Mouse (Mus musculus) kidney, adult 18-20 months (tissue): ENCODE data around the gene Ufl1.
"Not testable (repeated sequence)": the region's sequence is repeated elsewhere in the genome, so short reads cannot be mapped to it uniquely, and the experiment has no call there.

Experiments
- DNase-seq: peaks from one replicate; pipeline ENCODE4 v3.0.0; 2021

Ufl1 gene

GRCm38 (mm10) chr4:25281671-25282038, at the start of gene Ufl1:
TSS of gene Ufl1 (minus strand) at chr4:25281821.
- DNase-seq = peak; percentile 98

DNA sequence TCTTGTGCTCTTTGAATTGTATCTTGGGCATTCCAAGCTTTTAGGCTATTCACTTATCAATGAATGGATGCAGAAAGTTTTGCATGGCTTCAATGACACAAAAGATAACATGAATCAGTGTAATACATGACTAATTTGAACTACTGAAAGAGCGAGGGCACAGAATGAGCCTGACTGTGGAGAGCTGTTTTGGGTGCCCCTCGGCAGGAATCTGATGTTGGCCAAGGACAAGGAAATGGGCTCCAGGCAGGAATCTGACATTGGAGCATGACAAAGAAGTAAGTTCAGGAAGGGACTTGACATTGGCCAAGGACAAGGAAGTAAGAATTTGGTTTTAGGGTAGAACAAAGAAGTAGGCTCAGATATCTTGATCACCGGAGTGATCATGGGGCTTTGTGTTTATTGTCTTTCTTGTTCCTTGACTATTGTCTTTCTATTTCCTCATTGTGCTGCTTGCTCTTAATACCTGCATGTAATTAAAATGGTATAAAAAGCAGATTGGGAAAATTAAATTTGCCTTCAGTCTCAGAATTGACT, 44.1 kb upstream of the Ufl1 start:
- no peak for DNase-seq

GRCm38 (mm10) chr4:25322631-25323178, 41.1 kb upstream of the Ufl1 start:
- DNase-seq = no peak

GRCm38 (mm10) chr4:25313767-25314166, 32.1 kb upstream of the Ufl1 start:
- DNase-seq = no peak

DNA sequence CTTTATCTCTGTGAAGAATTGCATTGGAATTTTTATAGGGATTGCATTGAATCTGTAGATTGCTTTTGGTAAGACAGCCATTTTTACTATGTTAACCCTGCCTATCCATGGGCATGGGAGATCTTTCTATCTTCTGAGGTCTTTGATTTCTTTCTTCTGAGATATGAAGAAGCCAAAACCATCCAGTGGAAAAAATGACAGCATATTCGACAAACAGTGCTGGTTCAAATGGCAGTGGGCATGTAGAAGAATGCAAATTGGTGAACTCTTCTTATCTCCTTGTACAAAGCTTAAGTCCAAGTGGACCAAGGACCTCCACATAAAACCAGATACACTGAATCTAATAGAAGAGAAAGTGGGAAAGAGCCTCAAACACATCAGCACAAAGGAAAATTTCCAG, 3.4 kb upstream of the Ufl1 start:
- DNase-seq = not testable (repeated sequence)

DNA sequence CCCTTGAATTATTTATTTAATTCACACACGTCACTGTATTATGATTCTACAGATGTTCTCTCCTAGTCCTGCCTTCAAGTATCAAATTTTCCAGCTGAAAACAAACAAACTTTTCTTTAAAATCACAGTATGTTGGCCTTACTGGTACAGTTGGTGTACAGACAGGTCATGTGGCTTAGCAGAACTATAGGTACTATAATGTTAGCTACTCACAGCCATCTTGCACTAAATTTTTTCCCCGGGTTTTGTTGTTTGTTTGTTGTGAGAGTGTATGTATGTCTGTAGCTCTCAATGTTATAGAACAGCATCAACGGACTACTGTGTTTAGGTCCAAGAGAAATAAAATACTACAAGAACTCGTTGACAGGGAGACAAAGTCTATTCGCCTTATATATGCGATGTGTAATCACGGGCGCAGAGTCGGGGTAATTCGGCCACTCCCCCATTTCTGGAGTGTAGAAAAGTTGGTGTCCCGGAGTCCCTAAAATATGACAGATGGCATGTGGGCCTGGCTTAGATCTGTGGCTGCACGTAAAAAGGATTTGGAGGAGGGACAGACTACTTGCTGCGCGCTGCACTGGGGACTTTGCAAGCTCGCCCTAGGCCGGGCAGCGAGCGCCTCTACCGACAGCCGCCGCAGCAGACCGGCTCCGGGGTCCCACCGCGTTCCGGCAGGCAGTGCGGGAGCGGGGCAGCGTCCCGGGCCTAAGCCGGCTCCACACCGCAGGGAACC, 517 bp downstream of the Ufl1 start:
- DNase-seq = no peak

GRCm38 (mm10) chr4:25272861-25273627, 8.6 kb downstream of the Ufl1 start:
- no peak for DNase-seq

DNA sequence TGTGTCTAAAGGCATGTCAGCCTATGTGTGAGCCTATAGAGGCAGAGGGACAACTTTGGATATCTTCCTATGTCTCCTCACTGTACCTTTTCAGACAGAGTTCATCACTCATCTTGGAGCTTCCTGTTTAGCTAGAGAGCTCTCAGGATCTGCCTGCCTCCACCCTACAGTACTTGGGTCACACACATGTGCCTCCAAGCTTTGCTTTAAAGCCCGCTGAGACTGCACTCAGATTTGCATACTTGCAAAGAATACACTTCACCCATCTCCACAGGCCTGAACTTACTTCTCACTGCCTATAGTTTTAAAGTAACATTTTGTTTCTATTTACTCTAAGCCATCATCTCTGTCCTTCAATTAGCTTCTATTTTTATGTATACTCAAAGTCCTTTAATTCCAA, 9.7 kb downstream of the Ufl1 start:
- no peak for DNase-seq

DNA sequence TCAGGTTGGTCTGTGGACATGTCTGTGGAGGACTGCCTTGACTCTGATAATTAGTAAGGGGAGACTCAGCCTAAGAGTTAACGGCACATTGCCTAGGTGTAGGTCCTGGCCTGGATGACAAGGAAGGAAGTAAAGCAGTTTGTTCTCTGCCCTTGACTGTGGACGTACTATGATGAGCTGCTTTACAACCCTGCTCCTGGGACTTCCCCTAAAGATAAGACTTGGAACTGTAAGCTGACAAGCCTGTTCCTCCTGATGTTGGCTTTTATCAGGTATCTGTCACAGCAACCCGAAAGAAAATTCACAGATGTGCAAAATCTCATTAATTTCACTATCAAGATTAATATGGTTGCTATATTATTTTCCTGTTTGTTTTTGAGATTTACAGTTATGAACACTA, 14.5 kb downstream of the Ufl1 start:
- no peak for DNase-seq

DNA sequence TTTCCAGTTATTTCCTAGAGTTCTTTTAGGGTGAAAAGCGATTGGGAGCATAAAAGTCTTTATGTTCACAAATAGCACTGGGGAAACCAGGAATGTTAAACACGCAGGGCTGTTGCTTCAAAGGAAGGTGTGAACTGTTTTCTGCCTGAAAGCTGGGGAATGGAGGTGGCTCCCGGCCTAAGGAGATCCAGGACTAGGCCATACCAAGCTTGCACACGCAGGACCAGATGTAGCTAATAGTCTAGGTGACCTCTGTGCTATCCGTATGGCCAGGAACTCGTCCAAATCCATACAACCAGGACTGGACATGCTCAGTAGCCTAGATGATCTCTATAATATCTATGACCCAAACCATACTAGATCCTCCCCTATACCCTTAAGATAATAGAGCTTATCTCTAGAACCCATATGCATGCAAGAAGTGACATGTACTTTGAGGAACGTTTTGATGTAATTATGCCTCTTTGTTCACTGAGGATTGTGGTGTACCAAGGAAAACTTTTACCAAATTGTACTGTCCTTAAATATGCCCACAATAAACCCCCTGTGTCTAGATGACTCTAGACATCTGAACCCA, 23.7 kb downstream of the Ufl1 start:
- DNase-seq = no peak

GRCm38 (mm10) chr4:25242776-25243175, 38.8 kb downstream of the Ufl1 start, which contains the start of gene Fhl5:
TSS of gene Fhl5 (minus strand) at chr4:25242876.
- DNase-seq = no peak

DNA sequence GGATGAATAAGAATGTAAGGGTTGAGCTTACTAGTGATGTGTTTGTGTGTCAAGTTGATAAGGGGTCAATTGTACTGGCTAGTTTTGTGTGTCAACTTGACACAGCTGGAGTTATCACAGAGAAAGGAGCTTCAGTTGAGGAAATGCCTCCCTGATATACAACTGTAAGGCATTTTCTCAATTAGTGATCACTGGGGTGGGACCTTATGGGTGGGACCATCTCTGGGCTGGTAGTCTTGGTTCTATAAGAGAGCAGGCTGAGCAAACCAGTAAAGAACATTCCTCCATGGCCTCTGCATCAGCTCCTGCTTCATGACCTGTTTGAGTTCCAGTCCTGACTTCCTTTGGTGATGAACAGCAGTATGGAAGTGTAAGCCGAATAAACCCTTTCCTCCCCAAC, 46.0 kb downstream of the Ufl1 start:
- DNase-seq = not testable (repeated sequence)

- not testable (repeated sequence) for DNase-seq
These were observed 47.9 kb downstream of the Ufl1 start for GRCm38 (mm10) chr4:25233767-25234166.

- no peak for DNase-seq
These were observed 49.1 kb downstream of the Ufl1 start for GRCm38 (mm10) chr4:25232546-25232945.

DNA sequence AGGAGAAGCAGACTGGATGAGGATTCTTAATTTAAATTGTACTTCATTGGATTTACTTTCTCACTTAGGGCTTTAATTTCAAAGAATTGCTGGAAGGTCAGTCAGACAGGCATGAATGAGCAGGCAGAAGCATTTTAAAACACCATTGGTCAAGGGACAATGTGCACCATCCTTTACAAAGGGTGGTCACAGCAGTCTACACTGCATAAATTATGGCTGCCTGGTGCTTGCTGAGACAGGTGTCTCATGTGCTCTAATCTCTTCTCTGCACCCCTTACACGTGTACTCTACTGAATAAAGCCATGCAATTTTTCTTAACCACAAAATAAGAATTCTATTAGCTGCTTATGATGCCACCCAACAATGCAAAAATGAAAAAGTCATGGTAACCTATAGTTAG, 54.1 kb downstream of the Ufl1 start:
- DNase-seq = no peak

- DNase-seq = no peak
These were observed 59.7 kb downstream of the Ufl1 start for GRCm38 (mm10) chr4:25221927-25222326.

DNA sequence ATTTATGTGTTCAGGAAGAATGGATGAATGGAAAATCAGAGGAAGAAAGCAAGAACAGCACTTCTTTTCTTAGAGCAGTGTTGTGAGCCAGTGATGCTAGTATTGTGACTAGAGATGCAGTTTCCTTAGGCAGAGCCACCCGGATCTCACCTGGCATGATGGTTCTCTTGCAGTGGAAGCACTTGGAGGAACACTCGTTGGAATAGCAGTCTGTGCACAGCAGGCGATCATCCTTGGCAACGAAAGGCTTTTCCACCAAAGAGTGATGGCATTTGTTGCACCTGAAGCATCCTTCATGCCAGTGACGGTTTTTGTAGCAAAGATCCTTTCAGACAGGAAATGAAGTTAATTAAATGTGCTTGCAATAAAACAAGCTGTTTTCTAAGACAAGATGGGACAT, 68.2 kb downstream of the Ufl1 start:
- DNase-seq = no peak

DNA sequence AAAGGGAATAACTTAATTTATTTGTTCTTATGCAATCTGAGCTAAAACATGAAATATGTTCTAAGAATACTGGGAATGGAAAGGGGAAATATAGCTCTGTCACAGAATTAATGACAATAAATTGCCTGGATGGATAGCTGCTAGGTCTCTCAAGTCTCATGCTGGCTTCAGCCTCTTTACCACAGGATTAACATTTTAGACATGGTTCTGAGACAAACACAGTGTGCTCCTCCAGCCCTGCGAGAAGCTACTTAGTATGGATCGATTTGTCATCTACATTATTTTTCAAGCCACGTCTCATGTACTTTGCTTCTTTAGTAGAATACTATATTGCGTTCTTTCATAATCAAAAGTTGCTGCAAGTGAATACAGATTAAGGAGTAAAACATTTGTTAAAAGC, 75.5 kb downstream of the Ufl1 start:
- DNase-seq = no peak
